ENCODE assay signal across 23 mouse cellular contexts in the genomic region with DNA sequence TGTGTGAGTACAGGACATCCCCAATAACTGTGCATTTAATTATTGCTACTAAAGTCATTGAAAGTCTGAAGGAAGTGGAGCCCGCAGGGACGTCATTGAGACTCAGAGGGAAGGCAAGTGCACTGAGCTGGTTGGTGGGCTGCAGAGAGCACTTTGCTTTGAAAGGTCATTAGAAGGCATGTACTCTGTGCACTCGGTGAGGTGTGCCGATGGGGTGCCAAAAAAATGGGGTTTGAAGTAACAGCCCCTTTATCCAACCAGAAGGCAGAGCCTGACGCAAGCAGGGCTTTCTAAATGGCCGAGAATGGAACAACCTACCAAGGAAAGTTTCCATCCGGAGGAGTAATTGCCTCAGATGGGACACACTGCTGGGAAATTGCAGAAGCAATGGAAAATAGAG.
A peak's percentile ranks its signal among the peaks of the same experiment; 100 is the strongest.
DNase-seq lines count a peak whose midpoint lies in the region; ATAC-seq and TF ChIP-seq lines count a peak whose summit lies in the region.
"Had no signal": no experiment of that assay in that cellular context is flagged by ENCODE, and none has a peak within 500 bp of the region (broad histone marks: within the 10 kb centered on the region; RNA-seq: fewer than 3 reads in every experiment).

No protein-coding gene starts in this region.

- H3K9me3 ChIP-seq in limb, embryonic 13.5 days, result no peaks in the 10 kb centered on the region
- no peaks in the 10 kb centered on the region for H3K9me3 ChIP-seq in limb, embryonic 10.5 days (replicated peaks)
- H3K9me3 ChIP-seq in limb, embryonic 14.5 days (ENCODE audit: control insufficient read depth, low read length), result no peaks in the 10 kb centered on the region
- no peaks in the 10 kb centered on the region for H3K9me3 ChIP-seq in limb, embryonic 15.5 days
- H3K9me3 ChIP-seq: embryonic facial prominence, embryonic 13.5 days; embryonic facial prominence, embryonic 15.5 days; forebrain, embryonic 10.5 days; forebrain, embryonic 12.5 days had no signal

- H3K27ac ChIP-seq in kidney, adult 2 months (ENCODE audit: insufficient read depth, low read depth, low read length), result no peak overlapping the region
- H3K27ac ChIP-seq in limb, embryonic 13.5 days, result peak overlapping the region; percentile 22; the same call in 1 of the 2 replicates
- no peak overlapping the region for H3K27ac ChIP-seq in limb, embryonic 10.5 days
- no peak overlapping the region for H3K27ac ChIP-seq in limb, embryonic 14.5 days (replicated peaks; ENCODE audit: low read depth, low read length)
- H3K27ac ChIP-seq in limb, embryonic 15.5 days, result 0 out of 2 replicates have a peak overlapping the region, but pooled peaks have one; percentile 33
- H3K27ac ChIP-seq: embryonic facial prominence, embryonic 13.5 days; embryonic facial prominence, embryonic 15.5 days; forebrain, embryonic 10.5 days; forebrain, embryonic 12.5 days had no signal

- H3K27me3 ChIP-seq in kidney, adult 2 months (replicated peaks; ENCODE audit: control insufficient read depth, insufficient read depth, low read length), result no peaks in the 10 kb centered on the region
- H3K27me3 ChIP-seq in limb, embryonic 13.5 days, result no peaks in the 10 kb centered on the region
- no peaks in the 10 kb centered on the region for H3K27me3 ChIP-seq in limb, embryonic 10.5 days (ENCODE audit: low read depth, poor library complexity, severe bottlenecking)
- H3K27me3 ChIP-seq in limb, embryonic 14.5 days (ENCODE audit: control insufficient read depth, insufficient read depth, low read length), result no peaks in the 10 kb centered on the region; the same call in 1 of the 2 replicates
- no peaks in the 10 kb centered on the region for H3K27me3 ChIP-seq in limb, embryonic 15.5 days
- H3K27me3 ChIP-seq: embryonic facial prominence, embryonic 13.5 days; embryonic facial prominence, embryonic 15.5 days; forebrain, embryonic 12.5 days had no signal

- H3K4me1 ChIP-seq in kidney, adult 2 months (ENCODE audit: control insufficient read depth, insufficient read depth, low read length), result no peaks in the 10 kb centered on the region
- H3K4me1 ChIP-seq in limb, embryonic 13.5 days, result peaks cover 22% of the 10 kb centered on the region
- no peaks in the 10 kb centered on the region for H3K4me1 ChIP-seq in limb, embryonic 10.5 days
- 0 out of 2 replicates have a peak, but pooled peaks cover 4% of the 10 kb centered on the region for H3K4me1 ChIP-seq in limb, embryonic 14.5 days (ENCODE audit: control insufficient read depth, insufficient read depth, low read length)
- H3K4me1 ChIP-seq in limb, embryonic 15.5 days, result peaks cover 5% of the 10 kb centered on the region; the same call in 1 of the 2 replicates
- H3K4me1 ChIP-seq: embryonic facial prominence, embryonic 13.5 days; embryonic facial prominence, embryonic 15.5 days; forebrain, embryonic 10.5 days; forebrain, embryonic 12.5 days had no signal

- TF ChIP-seq CTCF in kidney, adult 2 months (conservative IDR thresholded peaks at IDR 0.05; ENCODE audit: insufficient read depth, insufficient read length, low read depth, low read length), result no peak

- ATAC-seq in limb, embryonic 13.5 days (ENCODE audit: low FRiP score, low read depth), result peak; percentile 48; the same call in 1 of the 2 replicates
- ATAC-seq in limb, embryonic 14.5 days (ENCODE audit: low FRiP score, low read depth), result no peak
- ATAC-seq in limb, embryonic 15.5 days (ENCODE audit: insufficient number of reproducible peaks, low FRiP score, low TSS enrichment, low read depth), result no peak
- ATAC-seq: forebrain, embryonic 14.5 days had no signal

- no peaks in the 10 kb centered on the region for H3K36me3 ChIP-seq in kidney, adult 2 months (ENCODE audit: control insufficient read depth, insufficient read depth, low read length)
- H3K36me3 ChIP-seq in limb, embryonic 13.5 days, result no peaks in the 10 kb centered on the region
- no peaks in the 10 kb centered on the region for H3K36me3 ChIP-seq in limb, embryonic 10.5 days
- H3K36me3 ChIP-seq in limb, embryonic 14.5 days (ENCODE audit: control insufficient read depth, insufficient read depth, low read length), result no peaks in the 10 kb centered on the region
- no peaks in the 10 kb centered on the region for H3K36me3 ChIP-seq in limb, embryonic 15.5 days
- H3K36me3 ChIP-seq: embryonic facial prominence, embryonic 13.5 days; embryonic facial prominence, embryonic 15.5 days; forebrain, embryonic 10.5 days; forebrain, embryonic 12.5 days had no signal

- H3K4me2 ChIP-seq in limb, embryonic 13.5 days (replicated peaks), result 0 out of 2 replicates have a peak overlapping the region, but pooled peaks have one; percentile 11
- H3K4me2 ChIP-seq in limb, embryonic 14.5 days (replicated peaks; ENCODE audit: low read depth, low read length, severe bottlenecking), result no peak overlapping the region
- no peak overlapping the region for H3K4me2 ChIP-seq in limb, embryonic 15.5 days
- H3K4me2 ChIP-seq: embryonic facial prominence, embryonic 13.5 days; embryonic facial prominence, embryonic 15.5 days; forebrain, embryonic 12.5 days had no signal

- TF ChIP-seq POLR2A in kidney, adult 2 months (IDR thresholded peaks at IDR 0.05; ENCODE audit: low read depth, low read length), result no peak
- no peak for TF ChIP-seq POLR2A in limb, embryonic 14.5 days (IDR thresholded peaks at IDR 0.05; ENCODE audit: borderline replicate concordance, extremely low read depth, insufficient read depth, insufficient read length)

- H3K4me3 ChIP-seq in kidney, adult 2 months (ENCODE audit: insufficient read depth, low read depth, low read length), result no peak overlapping the region
- H3K4me3 ChIP-seq in limb, embryonic 13.5 days, result no peak overlapping the region
- H3K4me3 ChIP-seq in limb, embryonic 10.5 days, result no peak overlapping the region
- H3K4me3 ChIP-seq in limb, embryonic 14.5 days (replicated peaks; ENCODE audit: low read length), result no peak overlapping the region
- H3K4me3 ChIP-seq in limb, embryonic 15.5 days, result no peak overlapping the region
- H3K4me3 ChIP-seq: embryonic facial prominence, embryonic 13.5 days; embryonic facial prominence, embryonic 15.5 days; erythroblast, embryonic 14.5 days; forebrain, embryonic 10.5 days; forebrain, embryonic 12.5 days had no signal

- DNase-seq in kidney, adult 2 months, result peak; percentile 43
- no peak for DNase-seq in kidney, postnatal 4 days
- DNase-seq in limb, embryonic 10.5 days (ENCODE audit: low spot score), result no peak
- DNase-seq in limb, embryonic 14.5 days (ENCODE audit: low spot score), result peak; percentile 22
- DNase-seq in frontal cortex, postnatal 36 days (ENCODE audit: low spot score in 2 of 2), result no peak
- DNase-seq: adrenal gland, adult 2 months; adrenal gland, postnatal 10 days; adrenal gland, postnatal 25 days; cerebellum, adult 11 months; cerebellum, adult 18-20 months; cerebellum, adult 8-10 months; cerebellum, adult 9-11 months; cerebellum, postnatal 14 days; cerebellum, postnatal 36 days; embryo, embryonic 11 days had no signal

- H3K9ac ChIP-seq in limb, embryonic 13.5 days, result no peak overlapping the region
- H3K9ac ChIP-seq in limb, embryonic 14.5 days (ENCODE audit: low read depth, low read length, severe bottlenecking), result no peak overlapping the region
- H3K9ac ChIP-seq in limb, embryonic 15.5 days, result no peak overlapping the region
- H3K9ac ChIP-seq: embryonic facial prominence, embryonic 13.5 days; embryonic facial prominence, embryonic 15.5 days; forebrain, embryonic 12.5 days had no signal

- 75% methylated on average over 7 of the region's 7 CpGs for WGBS in kidney, adult 2 months
- 53% methylated on average over 7 of the region's 7 CpGs for WGBS in limb, embryonic 13.5 days
- WGBS in limb, embryonic 10.5 days, result 84% methylated on average over 7 of the region's 7 CpGs
- 44% methylated on average over 7 of the region's 7 CpGs for WGBS in limb, embryonic 14.5 days
- 50% methylated on average over 7 of the region's 7 CpGs for WGBS in limb, embryonic 15.5 days

Comparison
In these comparisons a context has a peak if more than half of its experiments do, and no peak if none do; other contexts are left out.
1. DNase-seq: peak in kidney, adult 2 months (single experiment) and limb, embryonic 14.5 days (single experiment); none in kidney, postnatal 4 days (0 of 2), limb, embryonic 10.5 days (single experiment) and frontal cortex, postnatal 36 days (0 of 2).
2. H3K27ac ChIP-seq: peak in limb, embryonic 13.5 days (single experiment) and limb, embryonic 15.5 days (single experiment); none in kidney, adult 2 months (single experiment), limb, embryonic 10.5 days (single experiment) and limb, embryonic 14.5 days (single experiment).